Mouse (Mus musculus) embryonic facial prominence, embryonic 10.5 days (tissue): Measurements from ENCODE around the gene Usp18. TPM values are rescaled to one million over a fixed set of nuclear protein-coding genes. Genes with fewer than 3 reads are reported as not detected.

Experiments
- DNase-seq: peaks from one replicate; pipeline ENCODE4 v3.0.0-alpha.2; 2017; ENCODE audit warnings: low spot score
- H3K27ac ChIP-seq: fragments of 300-500 bp; sonication (generic); replicated peaks from 2 replicates; pipeline ENCODE4 v1.5.1; 2016; ENCODE audit warnings: mild to moderate bottlenecking
- H3K27me3 ChIP-seq: fragments of 300-500 bp; sonication (generic); replicated peaks from 2 replicates; pipeline ENCODE4 v1.6.1; 2016; ENCODE audit warnings: low read depth, mild to moderate bottlenecking; ENCODE audit not compliant: poor library complexity, severe bottlenecking
- H3K36me3 ChIP-seq: fragments of 300-500 bp; sonication (generic); replicated peaks from 2 replicates; pipeline ENCODE4 v1.6.1; 2016; ENCODE audit warnings: mild to moderate bottlenecking, moderate library complexity
- H3K4me1 ChIP-seq: fragments of 300-500 bp; sonication (generic); 2 replicates; pipeline ENCODE4 v1.6.1; 2016
- H3K4me3 ChIP-seq: fragments of 300-500 bp; sonication (generic); 2 replicates; pipeline ENCODE4 v1.5.1; 2016; ENCODE audit warnings: mild to moderate bottlenecking, moderate library complexity
- H3K9me3 ChIP-seq: fragments of 300-500 bp; sonication (generic); 2 replicates; pipeline ENCODE4 v1.6.1; 2016; ENCODE audit warnings: mild to moderate bottlenecking
- WGBS: fragments of 180-500 bp; shearing (Covaris S2); methylation state at CpG from one replicate; pipeline ENCODE4 v1.1.7; 2016; 5-methylcytosine and 5-hydroxymethylcytosine counted together
- polyA plus RNA-seq: library from polyadenylated mRNA; unstranded; fragments of >200 nt; fragmentation: Nextera tagmentation; extraction: Ambion mirVana; gene quantifications from 2 replicates; pipeline ENCODE4 v1.2.1, GENCODE M21; 2016

The Usp18 gene
- polyA plus RNA-seq, 1 experiment from 2014 or later = 0.39 TPM

- H3K4me3 ChIP-seq = no peak overlapping the region
- no peaks in the 10 kb centered on the region for H3K36me3 ChIP-seq
- H3K27me3 ChIP-seq = no peaks in the 10 kb centered on the region
- WGBS = 75% methylated on average over 8 of the region's 8 CpGs
- H3K27ac ChIP-seq = no peak overlapping the region
- H3K9me3 ChIP-seq = no peaks in the 10 kb centered on the region
- peaks cover 21% of the 10 kb centered on the region for H3K4me1 ChIP-seq
- no peak for DNase-seq
Measured at GRCm38 (mm10) chr6:121228421-121228820, 17.3 kb upstream of the Usp18 start.

- no peaks in the 10 kb centered on the region for H3K36me3 ChIP-seq
Measured at GRCm38 (mm10) chr6:121232652-121233051, 13.1 kb upstream of the Usp18 start.

GRCm38 (mm10) chr6:121236386-121236785, 9.3 kb upstream of the Usp18 start:
- DNase-seq = no peak
- 92% methylated on average over 2 of the region's 2 CpGs for WGBS

More at GRCm38 (mm10) chr6:121232652-121233051, 13.1 kb upstream of the Usp18 start:
- 76% methylated on average over 1 of the region's 1 CpGs for WGBS
- no peak for DNase-seq
- Histone ChIP-seq H3K4me1 (no peaks in the 10 kb centered on the region), H3K27me3 (no peaks in the 10 kb centered on the region), H3K27ac (no peak overlapping the region), H3K4me3 (no peak overlapping the region), H3K9me3 (no peaks in the 10 kb centered on the region)

GRCm38 (mm10) chr6:121238209-121238608, 7.5 kb upstream of the Usp18 start:
- Histone ChIP-seq H3K27ac (no peak overlapping the region), H3K36me3 (no peaks in the 10 kb centered on the region), H3K27me3 (peaks cover 6% of the 10 kb centered on the region), H3K4me3 (no peak overlapping the region), H3K9me3 (no peaks in the 10 kb centered on the region), H3K4me1 (0 out of 2 replicates have a peak, but pooled peaks cover under 1% of the 10 kb centered on the region)
- no peak for DNase-seq
- 91% methylated on average over 4 of the region's 4 CpGs for WGBS

More at GRCm38 (mm10) chr6:121236386-121236785, 9.3 kb upstream of the Usp18 start:
- Histone ChIP-seq H3K4me3 (no peak overlapping the region), H3K9me3 (no peaks in the 10 kb centered on the region), H3K27ac (no peak overlapping the region), H3K27me3 (no peaks in the 10 kb centered on the region), H3K36me3 (no peaks in the 10 kb centered on the region), H3K4me1 (no peaks in the 10 kb centered on the region)

GRCm38 (mm10) chr6:121241780-121242179, 3.9 kb upstream of the Usp18 start:
- no peak overlapping the region for H3K4me3 ChIP-seq
- WGBS = 76% methylated on average over 2 of the region's 2 CpGs
- no peaks in the 10 kb centered on the region for H3K36me3 ChIP-seq
- H3K9me3 ChIP-seq = no peaks in the 10 kb centered on the region
- H3K27ac ChIP-seq = no peak overlapping the region
- DNase-seq = no peak
- peaks cover 31% of the 10 kb centered on the region for H3K27me3 ChIP-seq
- peaks cover 13% of the 10 kb centered on the region for H3K4me1 ChIP-seq

GRCm38 (mm10) chr6:121243161-121243560, 2.5 kb upstream of the Usp18 start:
- WGBS = 52% methylated on average over 10 of the region's 10 CpGs
- Histone ChIP-seq H3K27me3 (peaks cover 44% of the 10 kb centered on the region), H3K9me3 (no peaks in the 10 kb centered on the region), H3K4me1 (peaks cover 13% of the 10 kb centered on the region), H3K36me3 (no peaks in the 10 kb centered on the region), H3K27ac (no peak overlapping the region), H3K4me3 (no peak overlapping the region)
- DNase-seq = no peak

GRCm38 (mm10) chr6:121246037-121246361, 293 bp downstream of the Usp18 start:
- Histone ChIP-seq H3K9me3 (no peaks in the 10 kb centered on the region), H3K36me3 (no peaks in the 10 kb centered on the region), H3K27ac (no peak overlapping the region; the same call in 1 of the 2 replicates), H3K27me3 (peaks cover 44% of the 10 kb centered on the region), H3K4me1 (peaks cover 13% of the 10 kb centered on the region), H3K4me3 (peak overlapping the region; percentile 65)
- 15% methylated on average over 4 of the region's 4 CpGs for WGBS
- DNase-seq = no peak

GRCm38 (mm10) chr6:121250406-121250805, 4.7 kb downstream of the Usp18 start:
- DNase-seq = no peak
- Histone ChIP-seq H3K9me3 (no peaks in the 10 kb centered on the region), H3K36me3 (no peaks in the 10 kb centered on the region), H3K4me3 (no peak overlapping the region), H3K27me3 (peaks cover 17% of the 10 kb centered on the region), H3K27ac (no peak overlapping the region), H3K4me1 (peaks cover 7% of the 10 kb centered on the region)
- WGBS = 73% methylated on average over 1 of the region's 1 CpGs

GRCm38 (mm10) chr6:121251256-121251655, 5.5 kb downstream of the Usp18 start:
- DNase-seq = no peak
- no peaks in the 10 kb centered on the region for H3K4me1 ChIP-seq
- WGBS = 73% methylated on average over 5 of the region's 5 CpGs
- H3K27me3 ChIP-seq = peaks cover 17% of the 10 kb centered on the region
- no peaks in the 10 kb centered on the region for H3K9me3 ChIP-seq
- H3K4me3 ChIP-seq = no peak overlapping the region
- no peaks in the 10 kb centered on the region for H3K36me3 ChIP-seq
- H3K27ac ChIP-seq = no peak overlapping the region

GRCm38 (mm10) chr6:121260548-121260947, 14.8 kb downstream of the Usp18 start:
- DNase-seq = peak; percentile 74
- Histone ChIP-seq H3K36me3 (no peaks in the 10 kb centered on the region), H3K27me3 (no peaks in the 10 kb centered on the region), H3K4me1 (no peaks in the 10 kb centered on the region), H3K27ac (no peak overlapping the region), H3K4me3 (no peak overlapping the region), H3K9me3 (no peaks in the 10 kb centered on the region; the same call in 1 of the 2 replicates)
- WGBS = 33% methylated on average over 9 of the region's 9 CpGs

GRCm38 (mm10) chr6:121261233-121261632, 15.5 kb downstream of the Usp18 start:
- 85% methylated on average over 8 of the region's 8 CpGs for WGBS
- no peaks in the 10 kb centered on the region for H3K36me3 ChIP-seq
- H3K27me3 ChIP-seq = no peaks in the 10 kb centered on the region
- no peaks in the 10 kb centered on the region for H3K4me1 ChIP-seq
- no peak overlapping the region for H3K27ac ChIP-seq
- no peaks in the 10 kb centered on the region; the same call in 1 of the 2 replicates for H3K9me3 ChIP-seq
- no peak overlapping the region for H3K4me3 ChIP-seq
- DNase-seq = no peak

GRCm38 (mm10) chr6:121262004-121262403, 16.3 kb downstream of the Usp18 start:
- H3K4me3 ChIP-seq = no peak overlapping the region
- H3K36me3 ChIP-seq = no peaks in the 10 kb centered on the region
- no peak for DNase-seq
- H3K4me1 ChIP-seq = no peaks in the 10 kb centered on the region
- no peaks in the 10 kb centered on the region; the same call in 1 of the 2 replicates for H3K9me3 ChIP-seq
- H3K27me3 ChIP-seq = no peaks in the 10 kb centered on the region
- WGBS = 89% methylated on average over 10 of the region's 10 CpGs
- H3K27ac ChIP-seq = no peak overlapping the region

GRCm38 (mm10) chr6:121262496-121262895, 16.8 kb downstream of the Usp18 start:
- no peaks in the 10 kb centered on the region for H3K4me1 ChIP-seq
- no peak overlapping the region for H3K4me3 ChIP-seq
- 90% methylated on average over 11 of the region's 11 CpGs for WGBS
- no peak overlapping the region for H3K27ac ChIP-seq
- no peaks in the 10 kb centered on the region for H3K27me3 ChIP-seq
- H3K36me3 ChIP-seq = no peaks in the 10 kb centered on the region
- DNase-seq = no peak
- H3K9me3 ChIP-seq = no peaks in the 10 kb centered on the region; the same call in 1 of the 2 replicates

GRCm38 (mm10) chr6:121270156-121270555, 24.4 kb downstream of the Usp18 start:
- Histone ChIP-seq H3K36me3 (no peaks in the 10 kb centered on the region), H3K4me3 (no peak overlapping the region), H3K9me3 (no peaks in the 10 kb centered on the region), H3K27ac (no peak overlapping the region), H3K4me1 (peaks cover 7% of the 10 kb centered on the region), H3K27me3 (no peaks in the 10 kb centered on the region)
- 90% methylated on average over 6 of the region's 6 CpGs for WGBS
- no peak for DNase-seq
